Mouse (Mus musculus) adrenal gland, postnatal 25 days (tissue): ENCODE results near the gene Nrd1. TPM values are rescaled to one million over a fixed set of nuclear protein-coding genes. Genes with fewer than 3 reads are reported as not detected.

Source experiments
- DNase-seq: peaks from one replicate; pipeline ENCODE4 v3.0.0; 2021; ENCODE audit warnings: mixed read lengths
- total RNA-seq: library from RNA; stranded (reverse); gene quantifications from 2 replicates; pipeline ENCODE4 v1.2.3, GENCODE M21; 2021

Gene Nrd1
- total RNA-seq, 1 experiment from 2014 or later = 126 TPM

DNA sequence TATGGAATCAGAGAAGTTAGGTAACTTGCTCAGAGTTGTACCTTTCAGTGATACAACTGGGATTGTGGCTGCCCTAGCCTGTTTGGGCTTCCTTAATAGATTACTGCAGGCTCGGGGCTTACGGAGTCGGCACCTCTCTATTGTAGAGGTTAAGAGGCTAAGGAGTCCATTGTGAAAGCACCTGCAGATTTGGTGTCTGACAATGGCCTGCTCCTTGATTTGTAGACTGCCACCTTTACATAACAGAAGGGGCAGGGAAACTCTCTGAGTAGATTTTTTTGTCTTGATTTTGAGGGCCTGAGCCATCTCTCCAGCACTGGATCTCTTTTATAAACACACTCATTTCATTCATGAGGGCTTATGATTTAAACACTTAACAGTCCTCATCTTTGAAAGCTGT, 26.1 kb downstream of the Nrd1 start:
- DNase-seq = no peak

DNA sequence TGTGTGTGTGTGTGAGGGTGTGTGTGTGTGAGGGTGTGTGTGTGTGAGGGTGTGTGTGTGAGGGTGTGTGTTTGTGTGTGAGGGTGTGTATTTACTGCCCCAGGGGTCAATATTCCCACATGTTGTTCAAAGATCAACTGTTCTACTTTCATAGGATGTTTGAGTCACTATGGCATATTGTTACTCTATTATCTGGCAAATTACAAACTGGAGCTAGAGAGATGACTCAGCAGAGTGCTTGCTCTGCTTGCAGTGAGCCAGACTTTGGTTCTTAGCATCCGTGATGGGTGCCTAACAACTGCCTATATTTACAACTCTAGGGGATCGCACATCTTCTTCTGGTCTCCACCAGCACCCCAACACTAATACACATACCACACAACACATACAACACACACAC, 29.4 kb downstream of the Nrd1 start:
- DNase-seq = no peak

DNA sequence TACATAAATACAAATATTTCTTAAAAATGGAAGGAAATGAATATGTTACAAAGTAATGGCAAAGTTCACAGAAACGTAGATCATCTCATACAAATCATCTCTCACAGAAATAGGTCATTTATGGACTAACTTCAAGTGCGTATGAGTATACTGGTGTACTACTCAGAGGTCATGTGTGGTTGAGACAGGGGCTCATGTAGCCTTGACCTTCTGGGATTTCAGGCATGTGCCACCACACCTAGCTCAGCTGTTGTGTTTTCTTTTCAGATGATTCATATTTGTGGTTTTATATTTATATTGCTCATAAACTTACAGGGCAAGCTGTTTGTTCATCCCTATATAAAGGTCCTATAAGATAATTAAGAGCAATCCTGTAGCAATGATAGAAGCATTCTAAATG, 29.8 kb downstream of the Nrd1 start:
- no peak for DNase-seq

DNA sequence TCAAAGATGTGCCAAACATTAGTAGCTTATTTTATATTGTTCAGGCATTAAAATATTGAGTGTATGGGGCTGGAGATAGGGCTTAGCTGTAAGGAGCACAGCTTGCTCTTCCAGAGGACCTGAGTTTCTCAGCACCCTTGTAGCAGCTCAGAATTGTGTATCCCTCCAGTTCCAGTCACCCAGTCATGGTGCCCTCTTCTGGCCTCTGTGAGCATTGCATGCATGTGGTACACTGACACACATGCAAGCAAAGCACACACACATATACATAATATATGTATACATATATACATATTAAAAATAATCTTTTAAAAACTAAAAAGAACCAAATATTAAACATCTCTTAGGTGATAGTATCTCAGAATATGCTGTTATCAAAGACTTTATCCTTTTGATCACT, 35.9 kb downstream of the Nrd1 start:
- peak; percentile 65 for DNase-seq

DNA sequence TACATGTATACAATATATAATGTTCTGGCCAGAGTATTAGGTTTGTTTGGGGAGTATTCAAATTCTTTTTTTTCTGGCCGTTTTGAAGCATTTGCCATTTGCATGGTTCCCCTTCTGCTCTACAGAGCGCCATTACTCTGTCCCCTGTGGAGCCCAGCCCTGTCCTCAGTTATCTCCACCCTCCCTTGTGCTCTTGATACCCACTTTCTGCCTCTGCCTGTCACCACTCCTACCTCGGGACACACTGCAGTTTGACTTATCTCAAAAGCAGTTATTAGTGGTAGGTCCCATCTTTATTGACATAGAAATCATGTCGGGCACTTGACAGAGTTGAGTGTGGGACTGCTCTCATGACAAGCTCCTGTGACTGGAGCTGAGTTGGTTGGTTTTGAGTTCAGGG, 42.3 kb downstream of the Nrd1 start:
- DNase-seq = no peak

DNA sequence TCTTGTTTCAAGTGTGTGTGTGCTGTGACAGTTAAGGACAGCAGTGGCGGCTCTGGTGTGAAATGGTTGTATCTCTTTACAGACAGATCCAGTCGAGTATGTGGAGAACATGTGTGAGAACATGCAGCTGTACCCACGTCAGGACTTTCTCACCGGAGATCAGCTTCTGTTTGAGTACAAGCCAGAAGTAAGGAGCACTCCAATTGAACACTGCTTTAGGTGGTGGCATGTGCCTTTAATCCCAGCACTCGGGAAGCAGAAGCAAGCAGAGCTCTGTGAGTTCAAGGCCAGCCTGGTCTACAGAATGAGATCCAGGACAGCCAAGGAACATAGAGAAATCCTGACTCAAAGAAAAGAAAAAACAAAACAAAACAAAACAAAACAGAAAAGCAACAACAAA, 42.8 kb downstream of the Nrd1 start:
- DNase-seq = no peak

DNA sequence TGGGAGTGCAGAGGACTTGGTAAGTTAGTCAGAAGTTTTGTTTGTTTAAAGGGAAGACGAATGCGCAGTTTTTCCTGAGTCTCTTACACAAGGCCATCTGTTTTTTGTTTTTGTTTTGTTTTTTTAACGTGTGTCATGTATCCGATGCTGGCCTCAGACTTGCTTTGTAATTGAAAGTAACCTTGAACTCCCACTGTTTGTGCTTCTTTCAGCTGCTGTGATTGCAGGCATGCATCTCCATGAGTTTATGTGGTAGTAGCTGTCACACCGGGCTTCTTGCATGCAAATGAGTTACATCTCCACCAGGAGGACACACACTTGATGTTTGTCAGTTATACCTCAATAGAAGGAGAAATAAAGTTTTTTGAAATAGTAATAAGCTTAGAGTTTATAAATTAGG, 43.3 kb downstream of the Nrd1 start:
- no peak for DNase-seq

DNA sequence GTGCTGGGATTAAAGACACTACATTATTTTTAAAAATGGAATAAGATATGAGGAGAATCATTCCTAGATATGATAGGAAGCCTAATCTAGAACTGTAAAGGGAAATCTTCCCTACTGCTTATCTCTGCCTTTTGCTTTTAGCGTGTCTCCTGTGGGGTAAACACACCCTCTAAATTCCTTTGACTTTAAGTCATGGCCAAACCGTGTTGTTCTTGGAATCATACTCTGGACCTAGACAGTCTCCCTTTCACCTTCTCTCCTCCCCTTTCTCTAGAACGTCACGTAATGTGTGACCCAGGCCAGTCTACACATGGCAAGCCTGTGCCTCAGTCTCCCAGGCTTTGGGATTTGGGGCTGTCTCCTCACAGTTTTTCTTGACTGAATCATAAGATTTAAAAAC, 47.8 kb downstream of the Nrd1 start:
- no peak for DNase-seq

DNA sequence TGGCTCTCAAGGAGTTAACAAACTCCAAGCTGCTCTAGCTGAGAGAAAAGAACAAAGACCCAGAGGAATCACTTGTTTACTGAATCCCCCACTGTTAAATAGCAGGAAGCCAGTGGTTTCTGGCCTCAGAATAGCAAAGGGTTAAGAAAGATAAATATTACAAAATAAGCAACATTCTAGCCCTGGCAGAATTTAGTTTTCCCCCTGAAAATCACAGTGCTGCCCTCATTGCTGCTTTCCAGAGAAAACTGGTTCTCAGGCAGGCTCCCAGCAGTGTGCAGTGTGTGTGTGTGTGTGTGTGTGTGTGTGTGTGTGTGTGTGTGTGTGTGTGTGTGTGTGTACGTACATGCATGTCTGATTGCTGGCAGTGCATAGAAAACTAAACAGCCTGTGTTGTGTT, 51.8 kb downstream of the Nrd1 start:
- no peak for DNase-seq

DNA sequence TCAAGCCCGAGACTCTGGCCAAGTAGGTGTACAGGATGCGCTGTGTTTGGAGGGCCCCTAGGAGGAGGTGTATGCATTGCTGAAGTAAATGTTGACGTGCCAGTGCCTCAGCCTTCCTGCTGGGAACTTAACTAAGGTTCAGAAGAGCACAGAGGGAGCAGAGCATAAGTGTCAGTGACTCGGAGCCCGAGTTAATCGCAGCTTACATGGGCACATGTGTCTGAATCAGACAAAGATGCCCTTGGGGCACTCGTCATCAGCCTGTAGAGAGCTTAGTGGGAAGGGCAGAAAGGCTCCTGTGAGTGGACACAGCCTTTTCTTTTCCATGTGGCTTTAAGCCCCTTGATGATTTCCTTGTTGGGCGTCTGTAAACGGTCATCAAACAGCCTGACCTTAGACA, 53.5 kb downstream of the Nrd1 start:
- DNase-seq = peak; percentile 34

DNA sequence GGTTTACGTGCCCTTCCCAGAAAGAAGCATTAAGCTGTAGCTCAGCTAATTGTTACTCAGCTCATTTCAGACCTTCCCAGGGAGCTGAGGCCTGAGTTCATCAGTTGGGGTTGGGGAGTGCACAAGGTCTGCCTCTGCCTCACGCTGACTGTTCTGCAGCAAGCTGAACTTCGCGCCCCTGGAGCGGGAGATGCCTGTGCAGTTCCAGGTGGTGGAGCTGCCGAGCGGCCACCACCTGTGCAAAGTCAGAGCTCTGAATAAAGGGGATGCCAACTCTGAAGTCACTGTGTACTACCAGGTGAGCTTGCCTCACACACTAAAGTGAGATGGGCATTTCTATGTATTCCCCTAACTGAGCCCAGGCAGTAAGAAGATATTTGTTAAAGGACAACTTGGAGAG, 55.9 kb downstream of the Nrd1 start:
- no peak for DNase-seq

DNA sequence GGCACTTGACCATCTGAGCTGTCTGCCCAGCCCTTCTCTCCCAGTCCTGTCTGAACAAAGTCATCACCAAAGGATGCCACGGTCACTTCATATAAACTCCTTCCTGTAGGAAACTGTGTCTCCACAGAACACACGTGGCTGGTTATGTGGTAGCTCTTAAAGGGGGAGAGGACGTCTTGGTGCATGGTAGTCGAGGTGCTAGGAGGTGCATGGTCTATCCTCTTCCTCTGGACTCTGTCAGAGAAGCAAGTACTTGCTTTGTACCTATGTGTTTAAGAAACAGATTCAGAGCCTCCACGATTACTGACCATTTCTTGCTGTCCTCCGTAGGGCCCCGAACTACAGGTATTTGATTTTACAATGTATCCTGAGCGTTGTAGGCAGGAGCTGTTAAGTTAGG, 57.2 kb downstream of the Nrd1 start:
- no peak for DNase-seq

DNA sequence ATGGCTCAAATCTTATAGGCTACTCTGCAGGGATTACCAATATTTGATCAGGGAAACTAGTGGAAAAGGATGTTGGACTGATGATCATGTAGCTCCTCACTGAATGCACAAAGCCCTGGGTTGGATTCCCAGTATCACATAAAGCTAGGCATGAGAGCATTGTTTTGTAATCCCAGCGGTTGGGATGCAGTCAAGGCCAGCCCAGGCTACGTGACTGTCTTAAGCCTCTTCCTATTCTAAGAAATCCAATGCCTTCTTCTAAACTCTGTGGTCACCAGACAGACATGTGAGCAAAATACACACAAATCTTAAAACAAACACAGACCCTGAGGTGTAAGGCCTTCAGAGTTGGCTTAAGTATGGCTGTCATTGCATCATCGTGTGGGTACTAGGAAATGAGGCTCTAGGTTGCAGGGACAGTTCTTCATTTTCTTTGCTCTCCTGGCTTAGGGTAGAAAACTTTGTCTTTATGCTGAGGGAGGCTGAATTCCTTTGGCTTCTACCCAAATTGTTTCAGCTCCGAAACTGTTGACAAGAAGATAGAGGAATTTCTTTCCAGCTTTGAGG, 58.9 kb downstream of the Nrd1 start:
- DNase-seq = no peak

DNA sequence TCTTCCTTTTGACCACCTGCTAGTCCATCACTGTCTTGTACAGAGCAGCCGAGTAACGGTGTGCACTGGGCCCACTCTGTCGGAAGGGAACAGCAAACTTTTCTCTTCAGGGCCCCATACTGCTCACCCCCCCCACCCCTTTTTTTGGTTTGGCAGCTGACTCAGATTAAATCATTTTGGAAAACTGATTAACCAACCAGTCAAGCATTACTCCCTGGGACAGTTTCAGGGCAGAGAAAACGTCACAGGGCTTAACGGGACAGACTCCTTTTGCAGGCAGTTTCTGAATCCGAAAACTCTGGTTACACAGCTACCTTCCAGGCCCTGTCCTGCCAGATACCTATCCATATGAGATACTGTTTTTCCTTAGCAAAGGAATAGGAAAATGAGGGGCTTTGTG, 64.5 kb downstream of the Nrd1 start:
- DNase-seq = no peak

DNA sequence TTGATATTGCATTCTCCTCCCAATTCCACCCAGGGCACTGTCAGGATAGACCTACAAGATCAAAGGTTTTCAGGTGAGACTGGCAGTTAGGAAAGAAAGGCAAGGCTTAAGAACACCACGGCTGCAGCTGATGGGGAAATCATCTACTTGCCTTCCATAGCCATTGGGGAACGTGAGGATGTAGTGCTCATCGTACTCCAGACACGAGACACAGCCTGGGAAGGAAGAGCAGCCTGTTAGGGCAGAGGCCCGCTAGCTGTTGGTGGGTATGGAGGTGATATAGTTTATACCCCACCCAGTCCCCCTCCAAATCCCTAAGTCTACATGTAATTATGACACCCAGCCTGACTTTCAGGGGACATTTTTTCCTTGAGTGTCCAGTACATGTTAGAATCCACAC, 65.3 kb downstream of the Nrd1 start:
- DNase-seq = no peak

DNA sequence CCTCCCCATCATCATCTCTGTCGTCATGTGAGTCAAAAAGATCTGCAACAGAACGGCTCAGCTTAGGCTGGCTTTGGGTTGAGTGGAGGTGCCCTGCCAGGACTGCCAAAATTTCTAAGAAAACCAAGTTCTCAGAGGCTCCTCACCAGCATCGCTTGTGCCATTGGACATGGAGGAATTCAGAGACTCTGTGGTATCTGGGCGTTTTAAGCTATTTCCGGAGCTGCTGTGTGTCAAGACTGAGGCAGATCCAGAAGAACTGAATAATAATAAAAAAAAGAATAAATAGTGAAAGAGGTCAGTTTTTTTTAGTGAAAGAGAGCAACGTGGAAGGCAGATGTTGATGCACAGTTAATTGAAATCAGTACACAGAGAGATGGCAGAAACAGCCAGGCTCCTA, 72.4 kb downstream of the Nrd1 start:
- DNase-seq = no peak

DNA sequence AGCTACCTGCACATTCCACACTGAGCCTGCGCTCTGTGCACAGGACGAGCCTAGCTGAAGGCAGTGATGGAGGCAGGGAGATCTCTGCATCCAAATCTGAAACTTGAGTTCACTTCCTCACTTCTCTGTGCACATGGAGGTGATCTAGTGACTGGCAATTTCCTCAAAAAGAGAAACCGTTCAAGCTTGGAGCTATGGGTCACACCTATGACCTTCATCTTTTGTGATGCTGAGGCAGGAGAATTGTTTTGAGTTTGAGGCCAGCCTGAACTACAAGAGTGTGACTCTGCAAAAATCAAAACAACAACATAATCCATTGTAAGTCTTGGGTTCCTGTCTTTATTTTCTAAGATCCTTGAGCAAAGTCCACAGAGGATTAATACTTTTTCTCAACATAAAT, 72.8 kb downstream of the Nrd1 start:
- DNase-seq = no peak

DNA sequence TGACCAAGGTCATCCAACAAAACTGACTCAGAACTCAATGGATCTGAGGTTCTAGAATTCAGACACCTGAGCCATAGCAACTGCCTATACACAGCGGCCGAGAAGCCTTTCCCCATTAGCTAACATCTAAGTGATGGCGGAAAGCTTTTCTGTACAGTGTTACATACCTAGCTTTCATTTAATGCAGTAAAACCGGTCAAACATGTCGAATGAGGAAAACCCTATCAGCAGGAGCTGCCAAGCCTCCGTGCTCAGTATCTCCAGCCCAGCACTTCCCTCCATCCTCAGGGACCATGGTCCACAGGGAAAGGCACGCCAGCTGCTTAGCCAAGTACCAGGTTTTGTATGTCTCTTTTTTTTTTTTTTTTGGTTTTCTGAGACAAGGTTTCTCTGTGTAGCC, 78.5 kb downstream of the Nrd1 start:
- DNase-seq = no peak

DNA sequence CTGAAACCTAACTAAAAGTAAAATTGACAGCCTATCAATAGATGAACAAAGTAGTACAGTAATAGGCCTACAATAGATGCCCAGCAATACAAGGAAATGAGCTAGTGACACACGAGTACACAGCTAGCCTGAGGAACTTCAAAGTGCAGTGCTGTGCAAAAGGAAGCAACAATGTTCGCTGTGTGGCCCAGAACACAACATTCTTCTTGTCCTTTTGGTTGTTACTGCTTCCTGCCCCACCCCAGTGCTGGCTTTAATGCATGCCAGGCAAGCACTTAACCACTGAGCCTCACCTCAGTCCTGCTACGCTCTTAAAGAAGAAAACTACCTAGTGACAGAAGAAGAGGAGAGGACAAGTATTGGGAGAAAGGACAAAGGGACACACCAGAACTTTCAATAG, 79.2 kb downstream of the Nrd1 start:
- DNase-seq = no peak

DNA sequence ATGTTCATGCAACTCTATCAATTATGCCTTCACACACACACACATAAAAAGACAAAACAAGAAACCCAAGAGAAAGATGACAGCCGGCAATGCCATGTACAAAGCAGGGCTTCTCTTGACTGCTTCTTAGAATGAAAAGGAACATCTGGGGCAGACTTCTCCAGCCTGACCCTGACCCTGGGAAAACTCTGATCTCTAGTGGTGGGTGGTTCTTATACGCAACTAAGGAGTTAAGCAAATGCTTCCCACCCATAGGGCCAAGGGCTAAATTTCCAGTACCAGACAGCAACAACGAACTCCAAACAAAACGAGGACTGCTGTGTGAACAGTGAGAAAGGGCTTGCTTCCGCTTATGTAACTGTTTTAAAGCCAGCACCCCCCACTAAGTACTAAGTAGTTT, 79.7 kb downstream of the Nrd1 start:
- no peak for DNase-seq

DNA sequence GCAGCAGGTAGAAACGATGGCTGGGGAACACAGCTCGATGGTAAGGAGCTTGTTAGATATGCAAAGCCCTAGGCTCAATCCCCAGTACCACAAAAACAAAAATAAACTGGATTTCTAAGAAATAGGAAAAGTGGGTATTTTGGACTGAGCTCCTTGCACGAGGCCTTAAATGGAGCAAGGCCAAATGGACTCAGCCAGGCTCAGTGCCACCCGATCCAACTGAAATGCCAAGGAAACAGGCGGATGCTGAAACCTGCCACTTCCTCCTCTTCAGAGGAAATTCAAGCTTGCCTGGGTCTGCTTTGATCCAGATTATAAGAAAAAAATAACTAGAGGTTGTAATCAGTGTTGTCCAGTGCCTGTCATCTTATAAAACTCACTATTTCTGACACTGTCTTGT, 88.7 kb downstream of the Nrd1 start:
- peak; percentile 52 for DNase-seq

DNA sequence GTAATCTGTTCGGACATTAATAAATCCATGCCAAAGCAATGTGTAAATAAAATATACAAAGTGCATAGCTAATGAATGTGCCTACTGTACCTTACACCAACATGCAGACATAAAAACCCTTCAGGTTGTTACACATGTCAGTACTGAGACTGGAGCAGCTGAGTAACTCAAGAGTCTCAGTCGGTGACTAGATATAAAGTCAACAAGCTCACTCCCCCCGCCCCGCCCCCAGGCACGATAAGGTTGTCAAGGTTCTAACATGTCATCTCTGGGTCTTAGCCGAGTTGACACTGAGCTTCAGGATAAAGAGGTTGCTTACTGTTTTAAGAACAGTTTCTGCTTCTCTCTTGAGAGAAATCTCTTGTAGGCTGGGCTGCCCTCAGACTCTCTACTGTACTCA, 89.5 kb downstream of the Nrd1 start:
- peak; percentile 65 for DNase-seq

DNA sequence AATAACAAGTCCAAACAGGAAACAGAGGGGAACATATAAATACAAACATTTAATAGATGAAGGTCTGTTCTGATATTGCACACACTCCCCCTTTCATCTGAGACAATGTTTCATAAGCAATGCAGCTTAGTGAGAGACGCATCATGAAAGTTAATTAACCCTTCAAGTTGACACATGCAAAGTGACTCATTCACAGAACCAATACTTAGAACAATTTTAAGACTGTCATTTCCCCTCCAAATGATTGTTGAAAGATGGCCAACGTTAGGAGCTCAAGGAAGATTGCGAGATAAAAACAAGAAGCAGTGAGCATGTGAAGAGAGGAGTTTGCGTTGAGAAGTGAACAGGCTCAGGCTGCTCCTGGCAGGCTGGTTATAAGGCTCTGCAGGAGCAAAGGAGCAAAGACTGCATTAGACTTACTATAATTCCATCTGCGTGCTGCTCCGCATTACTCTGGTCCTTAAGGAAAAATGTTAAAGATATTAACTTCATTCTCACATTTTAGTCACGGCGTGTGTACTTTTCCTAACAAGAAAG, 90.9 kb downstream of the Nrd1 start:
- DNase-seq = no peak

DNA sequence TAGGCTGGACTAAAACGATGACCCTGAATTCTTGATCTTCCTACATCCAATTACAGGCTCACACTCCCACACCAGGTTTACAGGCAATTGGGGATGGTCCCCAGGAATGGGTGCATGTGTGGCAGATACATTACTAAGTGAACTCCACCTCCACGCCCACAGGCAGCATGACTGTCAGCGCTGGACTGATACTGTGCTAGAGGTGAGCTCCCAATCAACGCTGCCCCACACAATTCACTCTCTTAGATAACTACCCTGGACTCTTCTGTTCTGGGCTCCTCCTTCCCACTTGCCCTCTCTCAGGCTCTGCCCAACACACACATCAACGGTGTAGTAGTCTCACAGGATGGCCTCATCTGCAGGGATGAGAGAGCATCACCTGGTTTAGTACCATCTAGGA, 91.9 kb downstream of the Nrd1 start:
- no peak for DNase-seq

DNA sequence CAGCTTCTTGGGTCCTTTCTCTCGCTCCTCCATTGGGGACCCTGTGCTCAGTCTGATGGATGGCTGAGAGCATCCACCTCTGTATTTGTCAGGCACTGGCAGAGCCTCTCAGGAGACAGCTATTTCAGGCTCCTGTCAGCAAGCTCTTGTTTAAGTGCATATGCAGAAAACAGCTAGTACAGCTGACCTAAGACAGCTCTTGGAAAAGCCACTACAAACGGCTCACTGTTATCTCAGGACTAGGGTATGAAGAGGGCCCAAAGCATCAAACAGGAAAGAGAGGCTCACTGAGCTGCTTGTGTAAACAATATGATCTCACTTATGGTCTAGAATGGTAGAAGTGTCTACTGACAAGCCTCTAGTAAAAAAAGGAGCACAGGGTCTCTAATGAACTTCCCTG, 93.8 kb downstream of the Nrd1 start:
- DNase-seq = no peak
